Mouse (Mus musculus) adrenal gland, adult 18-20 months (tissue): ENCODE measurements around the gene Ndufs5. TPM values are rescaled to one million over a fixed set of nuclear protein-coding genes. Genes with fewer than 3 reads are reported as not detected.

Experiments used
- DNase-seq, 2 experiments: peaks; one replicate each; pipeline ENCODE4 v3.0.0; 2021 to 2022; ENCODE audit warnings: low spot score in 2 of 2
- total RNA-seq, 2 experiments: library from RNA; stranded (reverse); gene quantifications; 1 replicate in 1 of 2; 2 replicates in 1 of 2; pipeline ENCODE4 v1.2.3; 2021

Ndufs5 gene
- total RNA-seq, 2 experiments from 2014 or later = 244 to 304 TPM

- no peak for DNase-seq
Measured at GRCm38 (mm10) chr4:123692071-123692470, 25.9 kb downstream of the Ndufs5 start.

GRCm38 (mm10) chr4:123690311-123690710, 27.7 kb downstream of the Ndufs5 start:
- no peak for DNase-seq

- DNase-seq = peak; percentile 41 to 47
Measured at GRCm38 (mm10) chr4:123687025-123687781, 30.8 kb downstream of the Ndufs5 start.

- DNase-seq = peak in 1 of 2 experiments; percentile 38
Measured at GRCm38 (mm10) chr4:123686368-123687024, 31.5 kb downstream of the Ndufs5 start.

GRCm38 (mm10) chr4:123685506-123686242, 32.3 kb downstream of the Ndufs5 start:
- no peak for DNase-seq

- no peak for DNase-seq
Measured at GRCm38 (mm10) chr4:123685046-123685445, 33.0 kb downstream of the Ndufs5 start.

- no peak for DNase-seq
Measured at GRCm38 (mm10) chr4:123684260-123684659, 33.7 kb downstream of the Ndufs5 start, which contains the start of gene Macf1. Macf1 (minus strand) TSS chr4:123684360.

- no peak for DNase-seq
Measured at GRCm38 (mm10) chr4:123682291-123682690, 35.7 kb downstream of the Ndufs5 start.

- no peak for DNase-seq
Measured at GRCm38 (mm10) chr4:123680962-123681361, 37.0 kb downstream of the Ndufs5 start.

GRCm38 (mm10) chr4:123677060-123677804, 40.8 kb downstream of the Ndufs5 start:
- no peak for DNase-seq

GRCm38 (mm10) chr4:123670598-123670997, 47.4 kb downstream of the Ndufs5 start:
- no peak for DNase-seq

GRCm38 (mm10) chr4:123669696-123670095, 48.3 kb downstream of the Ndufs5 start:
- DNase-seq = no peak

GRCm38 (mm10) chr4:123667260-123667867, 50.6 kb downstream of the Ndufs5 start:
- peak; percentile 83 to 85 for DNase-seq

- no peak for DNase-seq
Measured at GRCm38 (mm10) chr4:123666517-123666916, 51.5 kb downstream of the Ndufs5 start.

GRCm38 (mm10) chr4:123665681-123666278, 52.2 kb downstream of the Ndufs5 start:
- no peak for DNase-seq

GRCm38 (mm10) chr4:123664951-123665661, 52.9 kb downstream of the Ndufs5 start:
- DNase-seq = peak; percentile 51

- DNase-seq = peak; percentile 79 to 86
Measured at GRCm38 (mm10) chr4:123664021-123664950, 53.7 kb downstream of the Ndufs5 start.

GRCm38 (mm10) chr4:123663688-123663965, 54.4 kb downstream of the Ndufs5 start:
- DNase-seq = peak; percentile 23 to 41
